Mouse (Mus musculus): ENCODE measurements at regions not wholly inside any gene's neighbourhood (a gene's known extent, or its start where the extent isn't known, plus 50 kb on each side); places are given as distances from the start of the nearest gene placed in this dataset.

DNA sequence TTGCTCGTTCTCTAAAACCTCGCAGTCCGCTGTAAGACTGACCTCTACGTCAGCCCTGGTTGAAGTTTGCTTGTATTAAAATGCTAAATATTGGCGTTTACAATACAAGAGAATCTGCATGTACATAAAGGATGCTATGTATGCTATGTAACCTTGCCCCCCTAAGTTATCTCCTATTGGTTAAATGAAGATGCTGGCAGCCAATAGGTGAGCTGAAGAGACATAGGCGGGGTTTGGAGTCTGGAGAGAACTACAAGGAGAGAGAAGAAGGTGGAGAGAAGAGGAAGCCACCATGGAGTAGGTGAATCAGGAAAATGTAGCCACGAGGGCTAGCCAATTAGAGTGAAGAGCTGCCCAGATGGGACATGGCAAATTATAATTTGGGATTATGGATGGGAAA is 214.0 kb upstream of the Amigo2 start:
- DNase-seq (ENCODE audit: low read depth, low spot score): no peak

DNA sequence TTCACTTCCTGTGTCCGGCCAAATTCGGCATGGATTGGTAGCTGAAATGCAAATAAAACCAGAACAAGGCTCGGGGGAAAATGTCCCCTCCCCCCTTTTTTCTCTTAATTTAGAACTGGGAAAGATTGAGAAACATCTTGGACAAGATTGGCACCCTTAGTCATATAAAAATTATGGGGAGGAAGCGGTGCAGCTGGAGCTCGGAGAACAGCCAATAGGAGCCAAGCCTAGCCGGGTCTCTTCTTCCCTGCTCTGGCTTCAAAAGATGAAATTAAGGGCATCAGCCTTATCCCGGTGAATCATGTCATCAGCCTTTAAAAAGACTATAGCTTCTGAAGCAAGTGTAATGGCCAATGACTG is 213.3 kb upstream of the Amigo2 start:
- no peak for DNase-seq (ENCODE audit: low read depth, low spot score)

DNA sequence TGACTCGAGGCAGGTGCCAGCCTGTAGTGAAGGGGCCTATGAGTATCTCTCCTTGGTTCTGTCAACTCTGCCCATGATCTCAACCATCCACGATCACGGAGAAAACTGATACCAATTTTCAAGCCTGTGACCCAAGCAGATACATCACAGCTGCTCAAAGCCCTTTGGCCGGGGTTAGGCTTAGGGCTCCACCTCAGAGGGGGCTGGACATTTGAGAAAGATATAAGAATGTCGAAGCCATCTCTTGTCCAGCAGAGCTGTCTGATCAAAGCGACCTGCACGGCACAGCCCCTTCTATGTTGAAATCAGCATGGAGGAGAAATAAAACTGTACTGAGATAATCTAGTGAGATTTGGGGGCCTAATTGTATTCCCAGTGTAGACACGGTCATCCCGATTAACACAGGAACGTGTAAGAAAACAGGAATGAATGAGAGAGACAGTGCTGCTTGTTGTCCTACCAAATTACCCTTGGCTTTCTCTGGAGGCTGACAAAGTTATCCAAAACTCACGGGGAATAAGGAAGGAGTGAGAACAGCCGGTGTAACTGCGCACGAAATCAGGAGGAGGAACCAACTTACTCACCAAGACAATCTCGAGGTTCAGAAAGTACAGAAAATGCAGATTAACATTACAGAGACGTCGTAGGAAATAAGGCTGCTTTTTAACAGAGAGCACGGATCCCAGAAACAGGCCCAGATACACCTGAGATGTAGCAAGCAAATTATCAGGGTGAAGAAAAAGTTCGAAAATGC is 212.7 kb upstream of the Amigo2 start:
- DNase-seq (ENCODE audit: low read depth, low spot score): no peak

DNA sequence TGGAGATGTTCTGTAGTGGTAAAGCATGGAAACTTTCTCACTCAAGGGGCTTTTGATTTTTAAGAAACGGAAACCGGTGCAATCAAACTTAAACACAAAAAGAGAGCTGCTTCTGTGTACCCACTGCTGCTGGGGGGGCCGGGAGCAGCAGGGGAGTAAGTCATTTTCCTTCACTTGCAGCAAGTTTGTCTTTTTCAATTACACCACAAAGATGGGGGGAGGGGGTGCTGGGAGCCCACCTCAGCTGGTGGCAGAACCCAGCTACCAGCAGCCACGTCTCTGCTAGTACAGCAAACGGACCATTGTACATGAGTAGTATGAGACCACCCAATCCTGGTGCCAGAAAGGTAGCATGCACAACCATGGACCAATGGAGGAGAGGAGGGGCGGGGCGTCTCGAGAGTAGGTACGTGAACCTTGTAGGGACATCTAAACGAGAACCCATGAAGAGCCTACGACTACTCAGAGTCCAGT is 211.7 kb upstream of the Amigo2 start:
- no peak for DNase-seq (ENCODE audit: low read depth, low spot score)

DNA sequence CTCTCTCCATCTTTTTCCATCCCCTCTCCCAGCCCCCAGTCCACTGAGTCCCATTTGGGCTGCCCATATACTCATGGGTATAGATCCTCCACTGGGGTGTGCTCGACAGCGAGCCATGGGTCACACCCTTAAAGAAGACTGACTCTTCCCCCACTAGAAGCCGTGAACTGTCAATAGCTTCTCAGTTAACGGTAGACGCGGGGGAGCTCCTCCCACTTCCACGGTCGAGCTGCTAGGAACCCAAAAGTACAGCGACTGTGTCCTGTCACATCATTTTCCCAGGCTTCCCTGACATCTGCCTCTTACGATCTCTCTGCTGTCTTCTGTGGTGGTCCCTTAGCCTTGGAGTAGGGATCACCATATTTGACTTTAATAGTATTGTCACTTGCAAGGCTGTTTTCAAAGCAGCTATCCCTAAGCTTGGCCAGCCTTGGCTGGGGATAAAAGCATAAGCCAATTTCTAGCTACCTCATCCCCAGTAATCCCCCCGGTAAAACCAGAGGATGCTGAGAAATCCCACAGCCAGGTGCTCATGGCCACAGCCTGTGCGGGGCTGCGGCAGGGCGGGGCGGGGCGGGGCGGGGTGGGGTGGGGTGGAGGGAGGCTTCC is 211.2 kb upstream of the Amigo2 start:
- DNase-seq (ENCODE audit: low read depth, low spot score): no peak

DNA sequence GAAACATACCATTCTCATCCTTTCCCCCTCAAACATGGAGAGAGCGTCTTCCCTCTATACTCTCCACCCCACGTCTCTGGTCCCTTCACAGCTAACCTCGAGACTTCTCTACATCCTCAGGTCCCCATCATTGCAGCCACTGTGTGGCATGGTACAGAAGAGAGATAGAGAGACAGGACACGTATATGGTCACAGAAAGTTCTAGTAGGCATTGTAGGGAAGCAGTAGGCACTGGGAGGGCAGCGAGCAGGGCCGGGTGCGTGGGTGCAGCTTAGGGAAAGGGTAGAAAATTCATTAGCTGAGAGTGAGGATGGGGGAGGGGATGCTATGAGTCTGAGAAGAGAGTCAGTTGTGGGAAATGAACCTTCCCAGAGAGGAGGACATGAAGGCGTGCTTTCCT is 210.4 kb upstream of the Amigo2 start:
- no peak for DNase-seq (ENCODE audit: low read depth, low spot score)

DNA sequence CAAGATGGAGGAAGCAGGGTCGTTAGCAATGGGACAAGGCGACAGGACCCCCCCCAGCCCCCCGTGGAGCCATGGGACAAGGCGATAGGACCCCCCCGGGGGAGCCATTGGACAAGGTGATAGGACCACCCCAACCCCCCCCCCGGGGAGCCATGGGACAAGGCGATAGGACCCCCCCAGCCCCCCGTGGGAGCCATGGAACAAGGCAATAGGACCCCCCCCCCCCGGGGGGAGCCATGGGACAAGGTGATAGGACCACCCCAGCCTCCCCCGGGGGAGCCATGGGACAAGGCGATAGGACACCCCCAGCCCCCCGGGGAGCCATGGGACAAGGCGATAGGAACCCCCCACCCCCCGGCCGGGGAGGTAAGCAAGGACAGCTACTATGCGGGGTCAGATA is 209.9 kb upstream of the Amigo2 start:
- no peak for DNase-seq (ENCODE audit: low read depth, low spot score)

DNA sequence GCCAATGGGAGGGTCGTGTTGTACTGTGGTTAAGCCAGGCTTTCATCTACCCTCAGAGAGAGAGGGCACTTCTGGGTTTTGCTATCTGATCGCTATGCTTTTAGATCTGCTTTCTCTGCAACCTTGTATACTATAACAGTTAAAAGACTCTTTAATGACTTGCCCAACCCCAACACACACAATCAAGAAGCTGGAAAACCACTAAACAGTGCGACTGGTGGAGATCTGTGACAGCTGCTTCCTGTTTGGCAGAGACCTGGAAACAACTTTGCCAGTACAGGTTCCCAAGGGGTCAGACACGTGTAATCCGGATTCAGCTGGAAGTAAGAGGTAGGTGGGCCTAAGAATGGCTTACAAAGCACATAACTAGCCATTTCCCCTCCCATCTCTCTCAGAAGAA is 208.6 kb upstream of the Amigo2 start:
- no peak for DNase-seq (ENCODE audit: low read depth, low spot score)

DNA sequence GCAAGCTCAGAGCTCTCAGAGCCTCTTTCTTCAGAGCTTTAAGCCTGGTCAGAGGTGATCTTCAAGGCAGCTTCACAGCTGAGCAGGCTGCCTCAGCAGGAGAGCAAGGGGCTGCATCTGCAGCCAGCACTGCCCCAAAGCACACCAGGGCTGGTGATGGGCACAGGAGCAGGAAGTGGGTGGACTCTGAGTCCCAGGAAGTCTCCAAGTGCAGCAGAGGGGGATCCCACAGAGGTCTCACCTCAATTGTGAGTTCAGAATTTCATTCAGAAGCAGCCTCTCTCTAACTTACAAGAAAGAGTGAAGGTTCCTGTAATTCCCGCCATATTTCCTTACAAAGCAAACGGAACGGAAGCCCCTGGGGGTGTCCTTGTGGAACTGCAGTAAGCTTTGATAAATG is 202.6 kb upstream of the Amigo2 start:
- no peak for DNase-seq (ENCODE audit: low read depth, low spot score)

DNA sequence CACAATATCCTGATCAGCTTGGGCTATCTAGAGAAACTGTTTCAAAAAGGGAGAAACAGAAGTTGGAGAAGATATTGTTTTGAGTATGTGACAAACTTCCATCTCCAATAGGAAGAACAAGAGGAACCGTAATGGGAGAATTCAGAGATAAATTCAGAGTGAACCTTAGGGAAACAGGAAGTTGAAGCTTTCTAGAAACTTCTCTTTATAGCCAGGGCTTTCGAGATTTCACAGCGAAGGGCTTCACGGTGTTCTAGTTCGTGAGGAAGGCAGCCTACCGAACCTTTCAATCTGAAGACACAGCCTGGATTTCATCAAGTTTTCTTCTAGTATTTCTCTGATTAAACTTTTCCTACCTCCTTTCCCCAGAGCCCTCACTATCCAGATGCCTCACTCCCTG is 201.9 kb upstream of the Amigo2 start:
- DNase-seq (ENCODE audit: low read depth, low spot score): no peak

DNA sequence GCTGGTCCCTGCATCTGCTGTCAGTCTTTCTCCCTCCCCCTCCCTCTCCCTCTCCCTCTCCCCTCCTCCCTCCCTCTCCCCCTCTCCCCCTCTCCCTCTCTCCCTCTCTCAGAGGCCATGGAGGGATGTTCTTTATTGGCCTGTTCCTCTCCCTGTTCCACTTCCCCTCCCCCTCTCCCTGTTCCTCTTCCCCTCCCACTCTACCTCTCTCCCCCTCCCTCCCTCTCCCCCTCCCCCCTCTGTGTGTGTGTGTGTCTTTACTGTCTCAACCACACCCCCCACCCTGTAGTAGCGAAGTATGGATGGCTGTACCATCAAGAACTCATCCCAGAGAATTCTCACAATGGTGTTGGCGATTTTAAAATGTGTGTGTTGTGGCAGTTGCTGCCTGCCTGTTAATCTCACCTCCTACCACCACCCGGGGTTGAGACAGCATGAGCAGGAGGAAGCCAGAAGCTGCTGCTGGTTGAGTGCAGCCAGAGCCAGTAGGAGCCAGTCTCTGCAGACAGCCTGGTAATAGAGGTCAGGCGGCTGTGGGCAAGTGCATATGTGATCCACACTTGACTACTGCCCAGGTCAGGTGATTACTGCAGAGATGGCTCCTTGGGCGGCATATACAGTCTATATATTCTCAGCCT is 201.3 kb upstream of the Amigo2 start:
- no peak for DNase-seq (ENCODE audit: low read depth, low spot score)

DNA sequence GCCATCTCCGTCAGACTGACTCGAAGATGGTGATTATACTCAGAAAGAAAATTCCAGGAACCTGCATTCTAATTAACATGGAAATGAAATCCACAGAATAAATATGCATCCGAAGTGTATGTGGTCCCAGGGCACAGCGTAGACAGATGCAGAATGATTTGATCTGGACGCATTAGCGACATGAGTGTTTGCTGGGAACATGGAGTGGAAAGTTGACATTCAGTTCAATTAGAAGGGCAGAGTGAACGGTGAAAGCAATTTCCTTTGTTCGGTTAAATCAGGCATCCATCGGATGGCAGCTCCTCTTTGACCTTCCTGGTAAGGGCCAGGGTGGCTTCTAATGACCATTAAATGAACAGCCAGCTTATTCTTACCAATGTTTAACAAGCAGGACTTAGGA is 199.1 kb upstream of the Amigo2 start:
- no peak for DNase-seq (ENCODE audit: low read depth, low spot score)

DNA sequence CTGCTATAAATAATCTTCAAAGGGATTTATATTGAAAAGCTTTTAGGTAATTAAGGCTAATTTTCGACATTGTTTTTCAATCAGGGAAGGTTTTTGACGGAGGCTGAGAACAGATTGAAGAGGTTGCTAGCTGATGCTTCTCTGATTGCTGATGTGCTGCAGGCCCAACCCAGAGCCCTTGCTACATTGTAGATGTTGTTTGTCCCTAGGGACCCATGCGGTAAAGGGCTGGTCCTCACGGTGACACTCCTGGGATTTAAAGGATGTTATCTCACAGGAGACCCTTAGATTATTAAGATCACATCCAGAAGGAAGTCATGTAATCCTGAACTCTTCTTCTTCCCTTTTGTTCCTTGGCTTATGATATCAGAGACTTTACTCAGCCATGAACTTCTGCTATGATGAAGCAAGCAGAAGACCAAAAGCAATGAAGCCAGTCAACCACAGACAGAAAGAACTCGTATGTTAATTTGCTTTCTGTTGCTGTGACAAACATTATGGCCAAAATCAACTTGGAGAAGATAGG is 191.2 kb upstream of the Amigo2 start:
- no peak for DNase-seq (ENCODE audit: low read depth, low spot score)
